Mouse (Mus musculus): Measurements from ENCODE around the gene Vmn1r158.
"Not testable (repeated sequence)": the region's sequence is repeated elsewhere in the genome, so short reads cannot be mapped to it uniquely, and the experiment has no call there.

The Vmn1r158 gene

DNA sequence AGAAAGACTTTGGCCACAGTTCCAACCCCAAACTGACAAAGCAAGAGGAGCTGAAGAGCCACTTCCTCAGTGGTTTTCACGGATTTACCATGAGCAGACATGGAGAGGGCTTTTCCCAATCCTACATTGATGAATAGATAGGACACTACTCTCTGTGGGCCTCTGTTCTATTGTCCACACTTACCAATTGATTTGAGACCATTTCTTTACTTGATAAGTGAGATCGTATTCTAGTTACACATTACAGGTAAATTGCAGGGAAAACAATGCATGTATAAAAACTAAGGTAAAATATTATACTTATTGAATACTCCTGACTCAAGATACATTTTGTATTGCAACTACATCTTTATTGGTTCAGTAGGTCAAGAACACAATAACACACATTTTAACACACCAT is at the start of gene Vmn1r158:
Gene Vmn1r158, minus strand, starts transcription at position 101 of the 400 bp plus-strand sequence.
- in situ Hi-C loops (cut with MboI; ENCODE audit: unreplicated experiment in 2 of 2) = not testable (repeated sequence)

DNA sequence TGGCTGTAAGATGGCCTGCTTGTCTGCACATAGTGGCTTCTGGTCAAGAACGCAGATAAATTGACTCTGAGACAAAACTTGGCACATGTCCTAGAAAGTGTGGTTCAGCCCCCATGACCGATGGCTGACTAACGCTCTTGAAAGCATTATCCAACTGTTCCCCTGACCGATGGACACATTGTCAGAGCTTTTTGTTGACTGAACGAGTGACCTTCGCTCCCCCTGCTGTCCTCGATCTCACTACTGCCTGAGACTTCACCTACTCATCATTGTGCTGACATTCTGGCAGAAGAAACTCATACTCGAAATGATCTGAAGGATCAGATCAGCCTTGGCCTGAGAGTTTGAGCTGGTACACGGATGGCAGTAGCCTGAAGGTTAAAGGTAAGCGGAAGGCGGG is 14.6 kb downstream of the Vmn1r158 start:
- in situ Hi-C loops (cut with MboI; ENCODE audit: unreplicated experiment in 2 of 2) = not testable (repeated sequence)

DNA sequence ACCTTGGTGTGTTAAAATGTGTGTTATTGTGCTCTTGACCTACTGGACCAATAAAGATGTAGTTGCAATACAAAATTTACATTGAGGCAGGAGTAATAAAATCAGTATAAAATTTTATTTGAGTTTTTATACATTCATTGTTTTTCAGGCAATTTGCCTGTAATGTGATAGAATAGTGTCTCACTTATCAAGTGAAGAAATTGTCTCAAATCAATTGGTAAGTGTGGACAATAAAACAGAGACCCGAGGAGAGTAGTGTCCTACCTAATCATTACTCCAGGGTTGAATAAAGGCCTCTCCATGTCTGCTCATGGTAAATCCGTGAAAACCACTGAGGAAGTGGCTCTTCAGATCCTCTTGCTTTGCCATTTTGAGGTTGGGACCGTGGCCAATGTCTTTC is 29.2 kb downstream of the Vmn1r158 start, which contains the start of gene Vmn1r157:
Gene Vmn1r157, plus strand, starts transcription at position 301 of the 400 bp plus-strand sequence.
- in situ Hi-C loops (cut with MboI; ENCODE audit: unreplicated experiment in 2 of 2) = not testable (repeated sequence)
